Mouse (Mus musculus) lung, postnatal 0 days (tissue): Measurements from ENCODE around the gene Aqp9.

Experiments used
- CTCF ChIP-seq: IDR thresholded peaks from 2 replicates; pipeline ENCODE4 v1.5.1; 2016; ENCODE audit warnings: antibody characterized with exemption, mild to moderate bottlenecking
- EP300 ChIP-seq: IDR thresholded peaks from 2 replicates; pipeline ENCODE4 v1.6.1; 2016; ENCODE audit warnings: antibody characterized with exemption, mild to moderate bottlenecking, control low read depth

GRCm38 (mm10) chr9:71067156-71067555 is 101.3 kb downstream of the Aqp9 start:
- TF ChIP-seq CTCF (no peak), EP300 (no peak)
